Mouse (Mus musculus) MEL (cell line): ENCODE results near the gene Sipa1l2. TPM values are rescaled to one million over a fixed set of nuclear protein-coding genes. Genes with fewer than 3 reads are reported as not detected.

ENCODE experiments used
- DNase-seq: peaks from one replicate; pipeline ENCODE4 v3.0.0; 2011; ENCODE audit warnings: low read depth, low spot score
- H3K27ac ChIP-seq: 2 replicates; pipeline ENCODE4 v1.5.1; 2012; ENCODE audit warnings: low read depth, mild to moderate bottlenecking, control low read depth, low read length, moderate library complexity; ENCODE audit not compliant: control insufficient read depth
- H3K27me3 ChIP-seq, 2 experiments: fragments of 150-350 bp in 1 of 2; sonication (generic) in 1 of 2; 2 replicates each; pipeline ENCODE4 v1.6.1; 2012; ENCODE audit warnings: low read length in 2 of 2, mild to moderate bottlenecking in 2 of 2, improper control_type of control experiment in 1 of 2, moderate library complexity in 1 of 2; ENCODE audit not compliant: insufficient read depth in 2 of 2, control insufficient read depth in 1 of 2
- H3K36me3 ChIP-seq, 2 experiments: 2 replicates each; pipeline ENCODE4 v1.6.1; 2012 to 2014; ENCODE audit warnings: low read length in 2 of 2, improper control_type of control experiment in 1 of 2, inconsistent platforms in 1 of 2, mild to moderate bottlenecking in 1 of 2; ENCODE audit not compliant: insufficient read depth in 2 of 2, control insufficient read depth in 1 of 2
- H3K4me1 ChIP-seq, 2 experiments: fragments of 150-350 bp in 1 of 2; sonication (generic) in 1 of 2; 2 replicates each; pipeline ENCODE4 v1.6.1; 2012; ENCODE audit warnings: low read length in 2 of 2, improper control_type of control experiment in 1 of 2, mild to moderate bottlenecking in 1 of 2; ENCODE audit not compliant: insufficient read depth in 2 of 2, control insufficient read depth in 1 of 2
- H3K4me3 ChIP-seq, 2 experiments: fragments of 150-350 bp in 1 of 2; sonication (generic) in 1 of 2; 2 replicates each; pipeline ENCODE4 v1.5.1; 2012; ENCODE audit warnings: low read depth in 2 of 2, low read length in 2 of 2, mild to moderate bottlenecking in 2 of 2, moderate library complexity in 2 of 2, control low read depth in 1 of 2, improper control_type of control experiment in 1 of 2; ENCODE audit not compliant: control insufficient read depth in 1 of 2, insufficient read depth in 1 of 2
- H3K79me2 ChIP-seq: 2 replicates; pipeline ENCODE4 v1.6.1; 2012; ENCODE audit warnings: mild to moderate bottlenecking, low read length, moderate library complexity; ENCODE audit not compliant: control insufficient read depth, poor library complexity, insufficient read depth
- H3K9ac ChIP-seq: 2 replicates; pipeline ENCODE4 v1.6.1; 2012; ENCODE audit warnings: low read depth, mild to moderate bottlenecking, control low read depth, low read length, moderate library complexity; ENCODE audit not compliant: control insufficient read depth, poor library complexity, severe bottlenecking
- H3K9me3 ChIP-seq: fragments of 150-350 bp; sonication (generic); replicated peaks from 2 replicates; pipeline ENCODE4 v1.6.1; 2012; ENCODE audit warnings: mild to moderate bottlenecking, low read length, improper control_type of control experiment, moderate library complexity; ENCODE audit not compliant: insufficient read depth
- BHLHE40 ChIP-seq: IDR thresholded peaks from 2 replicates; pipeline ENCODE4 v1.6.1; 2012; ENCODE audit warnings: low read depth, mild to moderate bottlenecking, inconsistent platforms, low read length, improper control_type of control experiment, borderline replicate concordance
- CHD2 ChIP-seq: IDR thresholded peaks from 2 replicates; pipeline ENCODE4 v1.6.1; 2011; ENCODE audit warnings: low read length, improper control_type of control experiment
- E2F4 ChIP-seq: IDR thresholded peaks from 2 replicates; pipeline ENCODE4 v1.6.1; 2011; ENCODE audit warnings: low read depth, low read length, improper control_type of control experiment, borderline replicate concordance
- EP300 ChIP-seq, 2 experiments: IDR thresholded peaks; 2 replicates each; pipeline ENCODE4 v1.6.1; 2011; ENCODE audit warnings: improper control_type of control experiment in 2 of 2, low read length in 2 of 2, low read depth in 1 of 2, mild to moderate bottlenecking in 1 of 2
- ETS1 ChIP-seq: IDR thresholded peaks from 2 replicates; pipeline ENCODE4 v1.6.1; 2012; ENCODE audit warnings: low read depth, mild to moderate bottlenecking, inconsistent platforms, low read length, improper control_type of control experiment, moderate library complexity
- GATA1 ChIP-seq: IDR thresholded peaks from 2 replicates; pipeline ENCODE4 v1.6.1; 2011; ENCODE audit warnings: low read depth, low read length, improper control_type of control experiment
- JUND ChIP-seq: IDR thresholded peaks from 2 replicates; pipeline ENCODE4 v1.6.1; 2011; ENCODE audit warnings: low read depth, mild to moderate bottlenecking, improper control_type of control experiment, low read length
- MAX ChIP-seq: IDR thresholded peaks from 2 replicates; pipeline ENCODE4 v1.6.1; 2011; ENCODE audit warnings: low read length, improper control_type of control experiment
- MYB ChIP-seq: IDR thresholded peaks from 2 replicates; pipeline ENCODE4 v1.6.1; 2011; ENCODE audit warnings: mild to moderate bottlenecking, low read depth, low read length, improper control_type of control experiment
- MYC ChIP-seq: IDR thresholded peaks from 2 replicates; pipeline ENCODE4 v1.6.1; 2011; ENCODE audit warnings: low read depth, mild to moderate bottlenecking, low read length, improper control_type of control experiment, moderate library complexity
- NELFE ChIP-seq: IDR thresholded peaks from 2 replicates; pipeline ENCODE4 v1.6.1; 2011; ENCODE audit warnings: low read depth, low read length, improper control_type of control experiment
- POLR2AphosphoS5 ChIP-seq: IDR thresholded peaks from 2 replicates; pipeline ENCODE4 v1.6.1; 2012; ENCODE audit warnings: low read depth, borderline replicate concordance, mild to moderate bottlenecking, inconsistent platforms, low read length, moderate library complexity, mixed read lengths
- RAD21 ChIP-seq: IDR thresholded peaks from 2 replicates; pipeline ENCODE4 v1.6.1; 2011; ENCODE audit warnings: mild to moderate bottlenecking, low read depth, low read length, improper control_type of control experiment
- RCOR1 ChIP-seq: IDR thresholded peaks from 2 replicates; pipeline ENCODE4 v1.6.1; 2012; ENCODE audit warnings: low read depth, mild to moderate bottlenecking, inconsistent platforms, low read length, improper control_type of control experiment
- SIN3A ChIP-seq: IDR thresholded peaks from 2 replicates; pipeline ENCODE4 v1.6.1; 2012; ENCODE audit warnings: low read length, improper control_type of control experiment, inconsistent platforms
- TBP ChIP-seq: IDR thresholded peaks from 2 replicates; pipeline ENCODE4 v1.8.0; 2011; ENCODE audit warnings: low read depth, low read length, improper control_type of control experiment
- UBTF ChIP-seq: IDR thresholded peaks from 2 replicates; pipeline ENCODE4 v1.6.1; 2012; ENCODE audit warnings: low read depth, mild to moderate bottlenecking, inconsistent platforms, low read length, improper control_type of control experiment, moderate library complexity, borderline replicate concordance; ENCODE audit not compliant: insufficient read depth
- USF2 ChIP-seq, 2 experiments: IDR thresholded peaks; 2 replicates each; pipeline ENCODE4 v1.6.1; 2011 to 2012; ENCODE audit warnings: improper control_type of control experiment in 2 of 2, low read length in 2 of 2, borderline replicate concordance in 1 of 2, inconsistent platforms in 1 of 2, low read depth in 1 of 2, mild to moderate bottlenecking in 1 of 2; ENCODE audit not compliant: insufficient read depth in 1 of 2
- ZC3H11A ChIP-seq: IDR thresholded peaks from 2 replicates; pipeline ENCODE4 v1.6.1; 2012; ENCODE audit warnings: low read depth, mild to moderate bottlenecking, inconsistent platforms, low read length, improper control_type of control experiment
- ZMIZ1 ChIP-seq: IDR thresholded peaks from 2 replicates; pipeline ENCODE4 v1.6.1; 2012; ENCODE audit warnings: low read depth, mild to moderate bottlenecking, inconsistent platforms, low read length, improper control_type of control experiment, moderate library complexity
- ZNF384 ChIP-seq: IDR thresholded peaks from 2 replicates; pipeline ENCODE4 v1.6.1; 2012; ENCODE audit warnings: low read depth, mild to moderate bottlenecking, inconsistent platforms, low read length, improper control_type of control experiment
- polyA plus RNA-seq, 2 experiments: library from polyadenylated mRNA; stranded (reverse) in 1 of 2; unstranded in 1 of 2; fragments of >175 nt in 1 of 2; fragments of >200 nt in 1 of 2; gene quantifications; 2 replicates each; pipeline versions ENCODE4 v1.2.1 to v1.2.4; 2012; ENCODE audit warnings: low replicate concordance in 2 of 2, low read depth in 1 of 2; ENCODE audit not compliant: insufficient read length in 2 of 2, insufficient read depth in 1 of 2, missing spikeins in 1 of 2
- total RNA-seq: library from RNA; depleted of rRNA; stranded (reverse); fragments of 300-350 nt; gene quantifications from 2 replicates; pipeline ENCODE4 v1.2.3, GENCODE M21; 2012

Gene Sipa1l2
- total and polyA plus RNA-seq, 3 experiments = not detected

DNA sequence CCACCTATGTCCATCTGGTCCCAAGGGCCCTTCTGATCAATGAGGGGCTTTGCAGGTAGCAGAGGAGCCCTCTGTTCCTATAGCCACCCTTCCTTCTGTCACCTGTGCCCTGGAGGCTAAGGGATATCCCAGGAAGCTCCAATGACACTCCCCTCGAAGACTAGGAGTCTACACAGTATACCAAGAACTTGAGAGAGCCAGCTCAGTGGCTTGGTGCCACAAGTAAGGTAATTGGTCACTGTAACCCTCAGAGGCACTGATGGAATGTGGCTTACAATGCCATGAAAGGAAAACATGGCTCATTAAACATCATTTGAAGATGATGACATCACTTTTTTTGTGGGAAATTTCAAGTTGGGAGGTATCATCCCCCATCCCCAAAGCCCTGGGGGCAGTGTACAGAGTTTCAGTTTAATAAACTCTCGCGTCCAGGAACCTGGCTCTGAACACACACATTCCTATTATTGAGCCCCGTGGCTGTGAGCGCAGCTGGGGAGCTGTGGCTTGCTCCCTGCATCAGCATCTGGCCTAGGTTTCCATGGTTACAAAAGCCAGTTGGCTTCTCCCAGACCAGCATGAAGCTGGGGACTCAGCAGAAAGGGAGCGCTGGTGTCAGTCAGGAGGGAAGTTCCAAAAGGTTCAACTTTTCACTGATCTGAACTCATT is 104.3 kb downstream of the Sipa1l2 start:
- Histone ChIP-seq H3K36me3 (no peaks in the 10 kb centered on the region), H3K4me1 (no peaks in the 10 kb centered on the region), H3K9me3 (no peaks in the 10 kb centered on the region), H3K4me3 (no peak overlapping the region), H3K27ac (no peak overlapping the region), H3K79me2 (no peaks in the 10 kb centered on the region), H3K9ac (no peak overlapping the region), H3K27me3 (no peaks in the 10 kb centered on the region; a peak in 1 of 4 replicates)
- DNase-seq = no peak
- no peak for TF ChIP-seq ZNF384
- no peak for TF ChIP-seq POLR2AphosphoS5
- no peak for TF ChIP-seq MYC
- TF ChIP-seq MAX = no peak
- no peak for TF ChIP-seq BHLHE40
- no peak for TF ChIP-seq ETS1
- TF ChIP-seq RAD21 = no peak

DNA sequence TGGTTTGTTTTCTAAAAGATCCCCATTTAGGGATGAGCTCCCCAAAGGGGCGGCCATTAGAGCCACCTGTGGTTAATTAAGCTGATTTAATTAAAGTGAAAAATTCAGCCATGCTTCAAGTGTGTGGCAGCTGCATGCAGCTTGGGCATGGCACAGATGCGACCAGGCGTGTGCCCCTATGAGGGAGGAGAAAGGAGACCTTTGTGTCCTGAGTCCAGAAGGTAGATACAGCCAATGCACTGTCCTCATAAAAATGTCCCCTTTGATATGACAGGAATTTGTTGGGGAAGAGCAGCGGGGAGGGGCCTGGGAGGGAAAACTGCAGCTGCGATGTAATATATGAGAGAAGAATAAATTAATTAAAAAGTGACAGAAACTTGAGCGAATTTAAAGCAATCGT is 106.7 kb downstream of the Sipa1l2 start:
- DNase-seq = no peak
- no peak for TF ChIP-seq GATA1
- no peak for TF ChIP-seq JUND
- no peak for TF ChIP-seq ZC3H11A
- TF ChIP-seq ZMIZ1 = no peak
- TF ChIP-seq UBTF = no peak
- TF ChIP-seq MYB = no peak
- TF ChIP-seq SIN3A = no peak
- no peak for TF ChIP-seq NELFE
- TF ChIP-seq POLR2AphosphoS5 = no peak
- no peak for TF ChIP-seq EP300 (IDR thresholded peaks at IDR 0.05; ENCODE audit: low read depth in 1 of 2, low read length in 2 of 2)
- TF ChIP-seq TBP = no peak
- TF ChIP-seq CHD2 = no peak
- TF ChIP-seq RCOR1 = no peak
- no peak for TF ChIP-seq USF2 (IDR thresholded peaks at IDR 0.05; ENCODE audit: borderline replicate concordance in 1 of 2, insufficient read depth in 1 of 2, low read depth in 1 of 2, low read length in 2 of 2)
- TF ChIP-seq E2F4 = no peak
- TF ChIP-seq, all 39 proteins: peak for 0
- Histone ChIP-seq H3K9me3 (no peaks in the 10 kb centered on the region), H3K9ac (no peak overlapping the region), H3K4me3 (no peak overlapping the region), H3K4me1 (no peaks in the 10 kb centered on the region), H3K27me3 (no peaks in the 10 kb centered on the region; a peak in 1 of 4 replicates), H3K36me3 (no peaks in the 10 kb centered on the region), H3K27ac (no peak overlapping the region), H3K79me2 (no peaks in the 10 kb centered on the region)
